Mouse (Mus musculus): Measurements from ENCODE around the gene Mfap1b.

DNA sequence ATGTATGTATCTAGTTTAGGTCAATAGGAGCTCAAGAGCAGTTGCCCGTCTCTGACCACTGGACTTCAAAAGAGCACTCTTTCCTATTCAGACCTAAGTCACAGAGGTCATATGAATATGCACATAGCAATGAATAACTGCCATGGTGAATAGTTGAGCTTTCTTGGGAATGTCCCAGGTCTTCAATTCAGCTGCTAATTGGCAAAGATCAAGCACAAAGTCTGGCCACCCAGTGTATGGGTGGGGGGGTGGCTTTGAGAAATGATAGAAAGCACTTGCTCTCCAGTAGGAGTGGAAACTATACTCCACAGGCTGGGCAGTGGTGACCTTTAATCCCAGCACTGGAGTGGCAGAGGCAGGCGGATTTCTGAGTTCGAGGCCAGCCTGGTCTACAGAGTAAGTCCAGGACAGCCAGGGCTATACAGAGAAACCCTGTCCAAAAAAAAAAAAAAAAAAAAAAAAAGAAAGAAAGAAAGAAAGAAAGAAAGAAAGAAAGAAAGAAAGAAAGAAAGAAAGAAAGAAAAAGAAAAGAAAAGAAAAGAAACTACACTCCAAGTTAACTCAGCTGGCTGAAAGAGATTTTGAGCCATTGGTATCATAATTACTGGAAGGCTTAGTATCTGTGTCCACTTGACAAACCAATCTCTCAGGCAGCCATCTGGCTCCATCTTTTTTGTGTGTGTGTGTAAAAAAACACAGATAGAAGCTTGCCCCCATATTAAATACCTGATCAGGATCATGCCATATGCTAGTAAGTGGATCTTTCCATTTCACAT is 3.8 kb upstream of the Mfap1b start:
- TF ChIP-seq GATA1 (IDR thresholded peaks at IDR 0.05; ENCODE audit: low read length) (no peak), TAL1 (IDR thresholded peaks at IDR 0.05; ENCODE audit: low read length) (no peak)

Measured in erythroblast, embryonic 14.5 days (primary cell).